Mouse (Mus musculus): ENCODE measurements around the gene Nat8f2. TPM values are rescaled to one million over a fixed set of nuclear protein-coding genes. Genes with fewer than 3 reads are reported as not detected.
"Not testable (repeated sequence)": the region's sequence is repeated elsewhere in the genome, so short reads cannot be mapped to it uniquely, and the experiment has no call there.

Nat8f2 gene
- polyA plus RNA-seq, 1 experiment from 2014 or later, result not detected

DNA sequence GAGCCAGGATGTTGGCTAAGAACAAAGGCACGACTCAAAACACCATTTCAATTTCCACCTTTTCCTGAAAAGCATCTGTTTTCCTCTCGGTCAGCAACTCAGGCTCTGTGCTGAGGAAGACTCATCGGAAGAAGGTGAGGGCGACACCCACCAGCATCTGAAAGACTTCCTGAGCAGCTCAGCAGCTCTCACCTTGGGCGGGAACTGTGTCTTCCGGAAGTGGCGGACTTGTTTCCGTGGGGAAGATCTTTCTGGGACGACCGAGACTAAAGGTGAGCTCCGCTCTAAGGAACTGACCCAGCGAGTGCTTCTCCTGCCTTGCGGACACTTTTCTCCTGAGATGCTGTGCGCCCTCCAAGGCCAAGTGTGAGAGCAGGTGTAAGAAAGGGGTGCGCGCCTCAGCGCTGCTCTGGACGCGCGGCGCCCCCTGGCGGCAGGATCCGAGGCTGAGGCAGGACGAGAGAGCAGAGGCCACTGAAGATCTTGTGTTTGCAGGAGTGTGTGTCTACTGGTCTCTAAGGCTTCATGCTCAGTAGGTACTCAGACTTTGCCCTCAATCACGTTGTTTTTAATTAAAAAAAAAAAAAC lies 26.2 kb upstream of the Nat8f2 start:
- not testable (repeated sequence) for H3K4me1 ChIP-seq; H3K9ac ChIP-seq; H3K4me3 ChIP-seq; ATAC-seq (ENCODE audit: low FRiP score, low read depth); H3K36me3 ChIP-seq; H3K4me2 ChIP-seq (replicated peaks); H3K27ac ChIP-seq; H3K27me3 ChIP-seq (replicated peaks)
- 0 out of 2 replicates have a peak, but pooled peaks cover 13% of the 10 kb centered on the region for H3K9me3 ChIP-seq
- WGBS, result 76% methylated on average over 25 of the region's 25 CpGs

DNA sequence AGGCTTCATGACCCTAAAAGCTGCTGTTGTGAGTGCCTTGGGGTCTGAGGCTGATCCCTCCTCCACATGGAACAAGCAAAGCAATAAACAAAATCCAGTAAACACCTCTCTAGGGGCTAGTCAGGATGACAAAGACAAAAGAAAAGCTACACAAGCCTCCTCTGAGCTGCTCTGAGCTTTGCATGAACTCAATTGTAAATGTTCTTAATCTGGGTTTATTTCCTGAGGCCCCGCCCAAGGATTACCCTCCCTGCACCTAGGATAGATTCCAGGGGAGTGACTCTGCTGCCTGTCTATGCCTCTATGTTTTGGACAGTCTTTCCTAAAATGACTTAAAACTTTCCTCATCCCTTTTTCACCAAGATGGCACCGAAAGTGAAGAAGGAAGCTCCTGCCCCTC lies 20.0 kb upstream of the Nat8f2 start:
- 87% methylated on average over 2 of the region's 2 CpGs for WGBS

DNA sequence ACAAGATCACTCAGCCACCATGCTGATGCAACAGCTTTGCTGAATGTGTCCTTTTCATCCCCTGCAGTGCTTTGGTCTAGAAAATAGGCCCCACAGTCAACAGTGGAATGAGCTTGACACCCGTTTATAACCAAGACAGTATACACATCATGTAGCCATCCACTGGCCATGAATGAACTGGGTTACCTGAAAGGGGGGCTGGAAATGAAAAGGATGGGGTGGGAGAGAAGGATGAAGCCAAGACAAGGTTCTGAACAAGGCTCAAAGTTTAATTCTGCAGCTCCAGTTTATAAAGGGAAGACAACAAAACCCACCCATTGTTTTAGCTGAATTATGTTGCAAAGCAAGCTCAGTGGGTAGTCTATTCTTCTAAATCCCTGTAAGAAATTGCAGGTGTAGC lies 15.4 kb upstream of the Nat8f2 start:
- H3K27me3 ChIP-seq (replicated peaks), result no peaks in the 10 kb centered on the region
- H3K9ac ChIP-seq, result no peak overlapping the region
- H3K9me3 ChIP-seq, result peaks cover 18% of the 10 kb centered on the region
- no peak overlapping the region for H3K27ac ChIP-seq
- H3K4me1 ChIP-seq, result no peaks in the 10 kb centered on the region
- no peaks in the 10 kb centered on the region for H3K36me3 ChIP-seq
- H3K4me2 ChIP-seq (replicated peaks), result no peak overlapping the region
- no peak for ATAC-seq (ENCODE audit: low FRiP score, low read depth)
- 79% methylated on average over 1 of the region's 1 CpGs for WGBS
- no peak overlapping the region for H3K4me3 ChIP-seq

More for the DNA sequence above, 20.0 kb upstream of the Nat8f2 start:
- H3K9me3 ChIP-seq, result peaks cover 16% of the 10 kb centered on the region
- H3K36me3 ChIP-seq, result no peaks in the 10 kb centered on the region
- H3K27me3 ChIP-seq (replicated peaks), result no peaks in the 10 kb centered on the region
- H3K9ac ChIP-seq, result no peak overlapping the region
- H3K27ac ChIP-seq, result no peak overlapping the region
- H3K4me1 ChIP-seq, result no peaks in the 10 kb centered on the region
- no peak overlapping the region for H3K4me2 ChIP-seq (replicated peaks)
- ATAC-seq (ENCODE audit: low FRiP score, low read depth), result no peak
- no peak overlapping the region for H3K4me3 ChIP-seq

DNA sequence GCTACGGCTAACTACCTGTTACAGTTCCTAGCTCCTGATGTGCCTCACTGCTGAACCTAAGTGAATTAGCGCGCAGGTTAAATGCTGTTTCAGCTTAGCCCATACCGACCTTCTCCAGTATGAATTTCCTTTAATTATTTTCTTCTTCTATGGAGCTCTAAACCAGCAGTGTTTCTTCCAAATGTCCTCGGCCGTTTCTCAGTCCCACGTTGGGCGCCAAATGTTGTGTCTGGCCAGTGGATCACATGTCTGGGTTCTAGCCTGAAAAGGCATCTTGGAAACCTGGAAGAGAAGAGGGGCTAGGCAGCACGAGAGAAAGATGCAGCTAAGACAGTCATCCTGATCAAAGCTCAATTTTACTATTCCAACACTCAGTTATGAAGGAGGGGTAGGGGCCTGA lies 14.3 kb upstream of the Nat8f2 start:
- H3K27ac ChIP-seq; H3K4me2 ChIP-seq (replicated peaks); H3K4me1 ChIP-seq; H3K4me3 ChIP-seq; H3K27me3 ChIP-seq (replicated peaks); ATAC-seq (ENCODE audit: low FRiP score, low read depth); H3K36me3 ChIP-seq; H3K9ac ChIP-seq: not testable (repeated sequence)
- 92% methylated on average over 9 of the region's 9 CpGs for WGBS
- peaks cover 18% of the 10 kb centered on the region for H3K9me3 ChIP-seq

DNA sequence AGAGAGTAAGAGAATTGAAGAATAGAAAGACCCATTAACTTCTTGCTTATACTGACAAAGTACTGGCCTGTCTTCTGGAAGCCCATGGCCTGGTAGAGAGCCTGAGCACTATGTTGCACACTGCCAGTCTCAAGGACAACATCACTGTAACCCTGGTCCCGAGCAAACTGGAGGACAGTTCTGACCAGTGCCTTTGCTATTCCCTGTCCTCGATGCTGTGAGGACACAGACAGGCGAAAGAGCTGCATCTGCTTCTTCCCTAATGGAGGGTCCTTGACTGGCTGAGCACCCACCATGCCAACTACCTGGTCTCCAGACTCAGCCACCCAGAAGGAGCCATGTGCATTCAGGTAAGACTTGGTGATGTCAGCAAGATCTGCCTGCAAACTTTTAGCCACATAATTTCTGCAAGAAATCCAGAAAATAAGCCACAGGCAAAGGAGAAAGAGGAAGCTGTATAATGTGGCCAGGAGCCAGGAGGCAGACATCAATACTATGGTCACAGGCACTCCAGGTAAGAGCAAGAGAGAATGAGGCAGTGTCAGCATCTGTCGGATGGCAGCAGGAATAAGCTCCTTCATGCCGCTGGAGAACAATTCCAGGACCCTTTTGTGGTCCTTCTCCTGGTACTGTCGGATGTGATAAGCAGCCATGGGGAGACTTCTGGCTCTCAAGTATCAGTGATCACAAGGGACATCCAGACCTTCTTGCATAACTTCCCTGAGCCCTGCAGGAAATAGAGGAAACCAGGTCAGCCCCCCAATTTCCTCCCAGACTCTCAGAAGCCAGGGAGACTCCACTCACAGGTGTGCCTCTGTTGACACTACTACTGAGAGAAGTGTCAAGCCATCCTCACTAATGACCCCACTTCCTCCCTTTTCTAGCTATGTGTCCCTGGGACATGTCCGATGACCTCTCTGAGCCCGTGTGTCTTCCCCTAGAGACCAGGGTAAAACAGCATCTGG lies 950 bp downstream of the Nat8f2 start:
- Histone ChIP-seq H3K27me3 (replicated peaks) (no peaks in the 10 kb centered on the region), H3K9me3 (no peaks in the 10 kb centered on the region), H3K4me1 (no peaks in the 10 kb centered on the region), H3K4me3 (no peak overlapping the region), H3K27ac (no peak overlapping the region), H3K9ac (no peak overlapping the region), H3K4me2 (replicated peaks) (no peak overlapping the region), H3K36me3 (no peaks in the 10 kb centered on the region)
- 88% methylated on average over 8 of the region's 8 CpGs for WGBS
- ATAC-seq (ENCODE audit: low FRiP score, low read depth), result no peak

DNA sequence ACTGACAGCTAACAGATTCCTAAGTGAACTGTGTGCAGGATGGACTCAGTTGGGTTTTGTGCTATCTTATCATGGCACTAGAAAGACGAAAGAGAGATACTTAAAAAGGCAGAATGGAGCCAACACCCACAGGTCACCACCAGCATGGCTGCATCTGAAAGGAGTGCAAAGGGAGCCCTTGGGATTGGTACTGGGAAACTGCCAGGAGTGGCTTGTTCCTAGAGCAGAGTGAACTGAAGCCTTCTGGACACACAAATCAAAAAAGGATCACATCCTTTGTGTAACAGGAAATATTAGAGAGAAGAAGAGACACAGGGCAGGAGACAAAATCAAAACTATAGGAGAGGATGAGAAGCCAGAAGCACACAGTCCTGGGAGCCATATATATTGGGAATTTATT lies 2.0 kb downstream of the Nat8f2 start:
- not testable (repeated sequence) for H3K4me3 ChIP-seq; H3K9me3 ChIP-seq; ATAC-seq (ENCODE audit: low FRiP score, low read depth); H3K9ac ChIP-seq; H3K4me1 ChIP-seq; H3K4me2 ChIP-seq (replicated peaks); H3K27me3 ChIP-seq (replicated peaks); H3K36me3 ChIP-seq; H3K27ac ChIP-seq
- 58% methylated on average over 1 of the region's 1 CpGs for WGBS

DNA sequence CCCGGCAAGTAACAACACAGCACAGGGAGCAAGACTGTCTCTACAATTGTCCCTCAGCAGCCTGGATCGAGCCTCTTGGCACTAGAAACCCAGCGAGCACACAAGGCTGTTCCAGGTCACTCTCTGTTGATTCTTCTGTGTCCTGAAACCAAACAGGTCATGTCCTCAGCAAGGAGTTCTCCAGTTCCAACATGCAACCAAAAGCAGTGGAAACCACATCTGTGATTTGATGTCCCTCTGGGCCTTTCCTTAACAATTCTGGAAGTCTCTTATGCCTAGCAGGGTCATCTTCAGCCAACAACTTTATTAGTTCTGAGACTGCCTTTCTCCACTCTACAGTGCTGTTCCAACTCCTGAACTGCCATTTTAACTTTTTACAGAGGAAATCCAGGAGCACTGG lies 2.8 kb downstream of the Nat8f2 start:
- WGBS, result 87% methylated on average over 3 of the region's 3 CpGs
- ATAC-seq (ENCODE audit: low FRiP score, low read depth); H3K36me3 ChIP-seq; H3K4me3 ChIP-seq; H3K9ac ChIP-seq; H3K4me2 ChIP-seq (replicated peaks); H3K9me3 ChIP-seq; H3K27ac ChIP-seq; H3K4me1 ChIP-seq; H3K27me3 ChIP-seq (replicated peaks): not testable (repeated sequence)

DNA sequence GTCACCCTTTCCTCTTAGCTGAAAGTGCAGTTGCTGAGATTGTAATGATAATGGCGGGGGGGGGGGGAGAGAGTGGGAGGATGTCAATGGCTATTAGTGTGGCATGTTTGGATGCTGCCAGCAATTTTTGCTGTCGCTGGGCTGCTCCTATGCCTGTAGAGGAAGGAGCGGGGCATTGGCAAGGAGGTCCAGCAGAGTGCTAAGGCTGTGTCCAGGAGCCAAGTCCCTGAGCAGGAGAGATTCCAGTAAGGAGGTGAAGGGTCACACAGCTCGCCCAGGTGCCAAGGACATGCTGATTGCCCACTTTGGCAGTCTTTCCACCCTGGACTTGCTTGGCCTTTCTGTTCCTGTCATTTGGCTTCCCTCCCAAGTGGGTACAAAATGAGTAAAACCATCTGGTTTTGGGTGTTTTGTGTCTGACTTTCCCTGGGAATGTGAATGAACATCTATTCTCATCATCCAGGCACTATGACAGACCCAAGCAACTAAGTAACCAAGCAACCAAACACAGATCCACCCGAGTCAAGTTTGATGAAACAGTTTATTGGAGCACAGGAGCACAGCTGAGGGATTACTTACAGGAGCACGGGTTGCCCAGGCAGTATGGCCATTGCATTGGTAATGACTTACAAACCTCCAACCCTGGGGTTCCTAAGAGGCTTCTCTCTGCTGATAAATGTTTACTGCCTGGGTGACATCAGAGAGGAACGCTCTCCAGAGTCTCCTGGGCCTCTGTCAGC lies 3.9 kb downstream of the Nat8f2 start:
- not testable (repeated sequence) for H3K27ac ChIP-seq; ATAC-seq (ENCODE audit: low FRiP score, low read depth); H3K9ac ChIP-seq; H3K36me3 ChIP-seq; H3K27me3 ChIP-seq (replicated peaks); H3K4me3 ChIP-seq; H3K4me2 ChIP-seq (replicated peaks); H3K9me3 ChIP-seq; H3K4me1 ChIP-seq
- WGBS, result 64% methylated on average over 6 of the region's 7 CpGs

DNA sequence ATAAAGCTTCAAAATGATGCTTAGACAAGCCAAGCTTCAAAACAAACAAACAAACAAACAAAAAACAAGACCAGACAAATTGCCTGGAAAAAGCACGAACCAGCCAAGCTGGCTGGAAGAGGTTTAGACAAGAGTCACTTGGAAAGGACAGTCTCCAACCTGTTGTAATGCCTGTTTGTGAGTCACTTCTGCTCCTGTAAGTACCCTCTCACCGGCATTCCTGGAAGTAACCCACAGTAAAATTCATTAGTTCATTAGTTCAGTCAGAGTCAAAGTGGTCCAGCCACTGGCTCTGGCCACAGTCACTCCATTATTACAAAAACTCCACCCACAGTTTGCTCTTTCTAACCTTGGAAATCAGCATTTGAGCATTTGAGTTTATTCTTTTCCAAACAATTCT lies 5.1 kb downstream of the Nat8f2 start:
- no peaks in the 10 kb centered on the region for H3K9me3 ChIP-seq
- H3K4me1 ChIP-seq, result no peaks in the 10 kb centered on the region
- 91% methylated on average over 2 of the region's 2 CpGs for WGBS
- no peaks in the 10 kb centered on the region for H3K36me3 ChIP-seq
- no peak overlapping the region for H3K4me3 ChIP-seq
- H3K27ac ChIP-seq, result no peak overlapping the region
- no peaks in the 10 kb centered on the region; the same call in 1 of the 2 replicates for H3K27me3 ChIP-seq (replicated peaks)
- H3K9ac ChIP-seq, result no peak overlapping the region
- no peak for ATAC-seq (ENCODE audit: low FRiP score, low read depth)
- no peak overlapping the region for H3K4me2 ChIP-seq (replicated peaks)

DNA sequence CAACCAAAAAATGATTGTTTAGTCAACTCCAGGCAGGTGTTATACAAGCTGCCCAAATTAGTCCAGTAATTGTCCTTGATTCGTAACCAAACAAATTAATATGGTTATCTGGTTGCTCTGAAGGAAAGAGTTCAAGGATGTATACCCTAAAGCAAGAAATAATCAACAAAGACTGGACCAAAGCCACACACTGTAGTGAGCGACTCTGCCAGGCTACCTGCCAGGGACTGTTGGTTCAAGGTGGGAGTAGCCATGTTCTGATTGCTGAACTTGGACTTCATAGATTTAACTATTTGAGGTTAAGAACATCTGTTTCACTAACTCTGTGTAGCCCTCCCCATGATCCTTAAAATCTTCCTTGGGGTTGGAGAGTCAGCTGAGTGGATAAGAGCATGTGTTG lies 5.8 kb downstream of the Nat8f2 start:
- H3K36me3 ChIP-seq, result no peaks in the 10 kb centered on the region
- H3K9me3 ChIP-seq, result no peaks in the 10 kb centered on the region

DNA sequence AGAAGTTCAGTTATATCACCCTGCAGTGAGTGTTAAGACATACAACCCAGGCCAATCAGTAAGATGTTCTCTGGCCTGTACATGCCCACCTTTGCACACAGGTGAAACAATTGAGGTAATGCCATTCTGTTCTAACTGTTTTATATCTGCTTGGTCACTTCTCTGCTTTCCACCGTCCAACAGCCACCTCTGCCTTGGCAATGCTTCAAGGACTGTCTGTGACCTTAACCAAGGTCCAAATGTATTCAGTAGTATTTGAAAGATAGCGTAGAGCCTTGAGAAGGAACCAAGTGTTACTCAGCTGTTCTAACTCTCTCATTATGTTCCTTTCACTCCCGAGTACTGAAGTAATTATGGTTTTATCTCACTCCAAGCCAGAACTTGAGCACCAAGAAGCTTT lies 6.4 kb downstream of the Nat8f2 start:
- Histone ChIP-seq H3K4me1 (no peaks in the 10 kb centered on the region), H3K4me2 (replicated peaks) (no peak overlapping the region), H3K36me3 (no peaks in the 10 kb centered on the region), H3K27ac (no peak overlapping the region), H3K9me3 (no peaks in the 10 kb centered on the region), H3K27me3 (replicated peaks) (no peaks in the 10 kb centered on the region; the same call in 1 of the 2 replicates), H3K9ac (no peak overlapping the region), H3K4me3 (no peak overlapping the region)
- ATAC-seq (ENCODE audit: low FRiP score, low read depth), result no peak
- WGBS, result 81% methylated on average over 3 of the region's 3 CpGs

More for the DNA sequence above, 5.8 kb downstream of the Nat8f2 start:
- H3K27me3 ChIP-seq (replicated peaks), result no peaks in the 10 kb centered on the region; the same call in 1 of the 2 replicates
- no peak for ATAC-seq (ENCODE audit: low FRiP score, low read depth)
- H3K4me2 ChIP-seq (replicated peaks), result no peak overlapping the region
- H3K9ac ChIP-seq, result no peak overlapping the region
- 87% methylated on average over 2 of the region's 2 CpGs for WGBS
- H3K4me3 ChIP-seq, result no peak overlapping the region
- H3K27ac ChIP-seq, result no peak overlapping the region
- no peaks in the 10 kb centered on the region for H3K4me1 ChIP-seq

DNA sequence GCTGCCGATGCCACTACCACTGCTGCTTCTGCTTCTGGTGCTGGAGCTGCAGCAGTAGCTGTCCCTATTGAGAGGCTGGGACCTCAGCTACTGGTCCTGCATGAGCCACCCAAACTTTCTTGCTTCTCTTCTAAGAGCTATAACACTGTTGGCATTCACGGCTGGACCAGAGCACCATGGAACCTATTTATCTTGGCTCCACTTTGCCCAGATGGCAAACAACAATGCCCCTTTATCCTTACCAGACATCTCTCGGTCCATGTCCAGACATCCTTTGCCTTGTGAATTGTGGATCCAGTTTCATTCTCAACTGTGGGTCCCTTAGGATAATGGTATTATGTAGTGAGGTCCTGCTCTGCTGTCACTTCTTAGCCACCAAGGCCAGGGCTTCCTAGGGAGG lies 7.7 kb downstream of the Nat8f2 start:
- Histone ChIP-seq H3K4me2 (replicated peaks) (no peak overlapping the region), H3K27me3 (replicated peaks) (no peaks in the 10 kb centered on the region; the same call in 1 of the 2 replicates), H3K4me1 (no peaks in the 10 kb centered on the region), H3K27ac (no peak overlapping the region), H3K4me3 (no peak overlapping the region), H3K9ac (no peak overlapping the region), H3K36me3 (no peaks in the 10 kb centered on the region), H3K9me3 (no peaks in the 10 kb centered on the region)
- no peak for ATAC-seq (ENCODE audit: low FRiP score, low read depth)
- WGBS, result 73% methylated on average over 3 of the region's 3 CpGs
